Mouse (Mus musculus): ENCODE measurements around the gene Trim67. TPM values are rescaled to one million over a fixed set of nuclear protein-coding genes. Genes with fewer than 3 reads are reported as not detected.

Trim67 gene
- 0.46 and 1.4 TPM in 2 replicates for polyA plus RNA-seq (2016; fragmentation: Nextera tagmentation; extraction: Ambion mirVana)

GRCm38 (mm10) chr8:124792708-124793107 is at the start of gene Trim67:
Gene Trim67 (plus strand): TSS chr8:124793092.
- under 1% methylated on average over 39 of the region's 39 CpGs for WGBS
- H3K27me3 ChIP-seq (ENCODE audit: low read depth, poor library complexity, severe bottlenecking): peaks cover 85% of the 10 kb centered on the region
- H3K4me1 ChIP-seq: peaks cover 34% of the 10 kb centered on the region

GRCm38 (mm10) chr8:124746661-124747060 is 46.2 kb upstream of the Trim67 start:
- H3K27me3 ChIP-seq (ENCODE audit: low read depth, poor library complexity, severe bottlenecking): peaks cover 30% of the 10 kb centered on the region
- H3K4me1 ChIP-seq: peaks cover 17% of the 10 kb centered on the region
- no peak for DNase-seq (ENCODE audit: low spot score)
- H3K4me3 ChIP-seq: no peak overlapping the region
- no peaks in the 10 kb centered on the region for H3K9me3 ChIP-seq (replicated peaks)
- 75% methylated on average over 13 of the region's 13 CpGs for WGBS
- no peak overlapping the region for H3K27ac ChIP-seq (replicated peaks)
- peaks cover under 1% of the 10 kb centered on the region; the same call in 1 of the 2 replicates for H3K36me3 ChIP-seq

More at GRCm38 (mm10) chr8:124792708-124793107, at the start of gene Trim67:
- DNase-seq (ENCODE audit: low spot score): peak; percentile 88
- peak within 1 kb of the TSS; percentile 80 for H3K27ac ChIP-seq (replicated peaks)
- no peaks in the 10 kb centered on the region for H3K9me3 ChIP-seq (replicated peaks)
- H3K4me3 ChIP-seq: peak within 1 kb of the TSS; percentile 70
- no peaks in the 10 kb centered on the region for H3K36me3 ChIP-seq

GRCm38 (mm10) chr8:124751191-124751590 is 41.7 kb upstream of the Trim67 start:
- H3K27ac ChIP-seq (replicated peaks): no peak overlapping the region; the same call in 1 of the 2 replicates
- under 1% methylated on average over 31 of the region's 31 CpGs for WGBS

GRCm38 (mm10) chr8:124751709-124752173 is 41.2 kb upstream of the Trim67 start, which contains the start of gene Fam89a:
Gene Fam89a (minus strand): TSS chr8:124751832.
- H3K9me3 ChIP-seq (replicated peaks): no peaks in the 10 kb centered on the region
- no peak within 1 kb of the TSS; the same call in 1 of the 2 replicates for H3K27ac ChIP-seq (replicated peaks)
- H3K27me3 ChIP-seq (ENCODE audit: low read depth, poor library complexity, severe bottlenecking): peaks cover 73% of the 10 kb centered on the region
- DNase-seq (ENCODE audit: low spot score): peak; percentile 69
- peaks cover 33% of the 10 kb centered on the region for H3K4me1 ChIP-seq
- no peaks in the 10 kb centered on the region for H3K36me3 ChIP-seq
- WGBS: 0% methylated on average over 40 of the region's 41 CpGs
- peak within 1 kb of the TSS; percentile 65 for H3K4me3 ChIP-seq

More at GRCm38 (mm10) chr8:124751191-124751590, 41.7 kb upstream of the Trim67 start:
- peaks cover 72% of the 10 kb centered on the region for H3K27me3 ChIP-seq (ENCODE audit: low read depth, poor library complexity, severe bottlenecking)
- H3K9me3 ChIP-seq (replicated peaks): no peaks in the 10 kb centered on the region
- peak overlapping the region; percentile 65 for H3K4me3 ChIP-seq
- DNase-seq (ENCODE audit: low spot score): peak; percentile 39
- H3K4me1 ChIP-seq: peaks cover 32% of the 10 kb centered on the region
- H3K36me3 ChIP-seq: no peaks in the 10 kb centered on the region

GRCm38 (mm10) chr8:124752325-124752862 is 40.5 kb upstream of the Trim67 start:
- no peak for DNase-seq (ENCODE audit: low spot score)
- 28% methylated on average over 21 of the region's 21 CpGs for WGBS
- Histone ChIP-seq H3K27ac (replicated peaks) (no peak overlapping the region), H3K27me3 (ENCODE audit: low read depth, poor library complexity, severe bottlenecking) (peaks cover 73% of the 10 kb centered on the region), H3K9me3 (replicated peaks) (no peaks in the 10 kb centered on the region), H3K4me3 (peak overlapping the region; percentile 65), H3K36me3 (no peaks in the 10 kb centered on the region), H3K4me1 (peaks cover 38% of the 10 kb centered on the region)

- Histone ChIP-seq H3K9me3 (replicated peaks) (no peaks in the 10 kb centered on the region), H3K27ac (replicated peaks) (no peak overlapping the region), H3K4me1 (peaks cover 38% of the 10 kb centered on the region), H3K36me3 (no peaks in the 10 kb centered on the region), H3K4me3 (no peak overlapping the region), H3K27me3 (ENCODE audit: low read depth, poor library complexity, severe bottlenecking) (peaks cover 67% of the 10 kb centered on the region)
- DNase-seq (ENCODE audit: low spot score): peak; percentile 30
- 18% methylated on average over 11 of the region's 11 CpGs for WGBS
These were observed 38.6 kb upstream of the Trim67 start for GRCm38 (mm10) chr8:124754101-124754791.

GRCm38 (mm10) chr8:124754792-124755190 is 38.1 kb upstream of the Trim67 start:
- H3K9me3 ChIP-seq (replicated peaks): no peaks in the 10 kb centered on the region
- DNase-seq (ENCODE audit: low spot score): no peak
- H3K27me3 ChIP-seq (ENCODE audit: low read depth, poor library complexity, severe bottlenecking): peaks cover 62% of the 10 kb centered on the region
- no peak overlapping the region for H3K27ac ChIP-seq (replicated peaks)
- no peak overlapping the region for H3K4me3 ChIP-seq
- H3K36me3 ChIP-seq: no peaks in the 10 kb centered on the region
- H3K4me1 ChIP-seq: peaks cover 38% of the 10 kb centered on the region
- WGBS: 48% methylated on average over 4 of the region's 4 CpGs

DNA sequence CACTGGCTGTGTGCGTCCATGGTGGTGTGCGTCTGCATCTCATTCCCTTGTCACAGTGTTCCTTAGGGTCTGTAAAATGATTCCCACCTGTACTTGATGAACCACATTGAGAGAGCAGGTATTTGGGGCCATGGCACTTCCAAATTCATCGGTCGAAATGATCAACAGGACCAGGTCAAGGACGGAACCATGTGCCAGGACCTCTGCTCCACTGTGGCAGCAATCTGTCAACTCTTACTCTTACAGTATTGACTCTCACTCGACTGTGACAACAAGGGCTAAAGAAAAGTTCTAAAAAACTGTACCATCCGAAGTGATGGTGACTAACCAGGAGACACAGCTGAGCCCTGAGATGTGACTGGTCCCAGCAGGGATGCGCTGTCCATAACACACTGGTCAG is 37.4 kb upstream of the Trim67 start:
- no peak for DNase-seq (ENCODE audit: low spot score)
- Histone ChIP-seq H3K9me3 (replicated peaks) (no peaks in the 10 kb centered on the region), H3K27me3 (ENCODE audit: low read depth, poor library complexity, severe bottlenecking) (peaks cover 55% of the 10 kb centered on the region), H3K4me1 (peaks cover 38% of the 10 kb centered on the region), H3K27ac (replicated peaks) (no peak overlapping the region), H3K4me3 (no peak overlapping the region), H3K36me3 (no peaks in the 10 kb centered on the region)
- 81% methylated on average over 8 of the region's 8 CpGs for WGBS

DNA sequence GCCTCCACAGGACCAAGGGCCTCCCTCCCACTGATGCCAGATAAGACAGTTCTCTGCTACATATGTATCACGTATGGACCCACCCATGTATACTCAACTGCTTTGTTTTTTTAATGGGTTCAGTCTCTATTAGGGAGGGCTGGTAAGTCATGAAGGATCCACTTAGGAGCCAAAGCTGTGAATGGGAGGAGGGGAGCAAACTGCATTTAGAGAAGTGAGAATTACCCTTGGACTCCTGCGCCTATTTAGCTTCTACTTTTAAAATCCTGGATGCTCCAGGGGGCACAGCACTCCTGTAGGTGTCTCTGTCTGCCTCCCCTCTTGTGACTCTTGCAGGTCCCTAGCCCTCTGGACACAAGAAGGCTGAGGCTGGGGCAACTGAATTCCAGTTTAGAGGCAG is 36.7 kb upstream of the Trim67 start:
- Histone ChIP-seq H3K27me3 (ENCODE audit: low read depth, poor library complexity, severe bottlenecking) (peaks cover 48% of the 10 kb centered on the region), H3K27ac (replicated peaks) (no peak overlapping the region), H3K9me3 (replicated peaks) (no peaks in the 10 kb centered on the region), H3K4me1 (peaks cover 31% of the 10 kb centered on the region), H3K36me3 (no peaks in the 10 kb centered on the region), H3K4me3 (no peak overlapping the region)
- no peak for DNase-seq (ENCODE audit: low spot score)
- WGBS: 60% methylated on average over 2 of the region's 2 CpGs

DNA sequence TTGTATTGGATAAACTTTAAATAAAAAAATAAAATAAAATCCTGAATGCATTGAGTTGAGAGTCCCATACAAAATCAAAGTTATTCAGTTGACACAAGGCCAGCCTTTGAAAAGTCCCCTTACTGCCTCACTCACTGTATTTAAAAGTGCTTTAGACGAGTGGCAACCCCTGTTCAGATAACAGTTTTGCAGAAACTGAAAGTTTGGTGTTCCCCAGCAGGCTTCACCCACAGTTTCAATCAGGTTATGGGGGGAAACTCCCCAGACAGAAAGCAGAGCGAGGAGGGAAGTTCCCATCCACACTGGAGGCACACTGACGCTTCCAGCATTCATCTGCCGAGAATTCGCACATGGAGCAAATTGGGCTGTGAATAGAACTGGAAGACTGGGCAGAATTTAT is 36.3 kb upstream of the Trim67 start:
- Histone ChIP-seq H3K27ac (replicated peaks) (no peak overlapping the region), H3K4me1 (peaks cover 27% of the 10 kb centered on the region), H3K4me3 (no peak overlapping the region), H3K36me3 (no peaks in the 10 kb centered on the region), H3K27me3 (ENCODE audit: low read depth, poor library complexity, severe bottlenecking) (peaks cover 44% of the 10 kb centered on the region), H3K9me3 (replicated peaks) (no peaks in the 10 kb centered on the region)
- 70% methylated on average over 5 of the region's 5 CpGs for WGBS
- DNase-seq (ENCODE audit: low spot score): no peak

- no peak overlapping the region for H3K4me3 ChIP-seq
- 31% methylated on average over 3 of the region's 3 CpGs for WGBS
- H3K36me3 ChIP-seq: no peaks in the 10 kb centered on the region
- H3K27ac ChIP-seq (replicated peaks): no peak overlapping the region
- H3K9me3 ChIP-seq (replicated peaks): no peaks in the 10 kb centered on the region
- DNase-seq (ENCODE audit: low spot score): no peak
- H3K27me3 ChIP-seq (ENCODE audit: low read depth, poor library complexity, severe bottlenecking): peaks cover 24% of the 10 kb centered on the region
- H3K4me1 ChIP-seq: peaks cover 19% of the 10 kb centered on the region
These were observed 34.3 kb upstream of the Trim67 start for GRCm38 (mm10) chr8:124758544-124758943.

GRCm38 (mm10) chr8:124763061-124763460 is 29.8 kb upstream of the Trim67 start:
- Histone ChIP-seq H3K4me3 (no peak overlapping the region), H3K9me3 (replicated peaks) (no peaks in the 10 kb centered on the region), H3K36me3 (no peaks in the 10 kb centered on the region), H3K27me3 (ENCODE audit: low read depth, poor library complexity, severe bottlenecking) (no peaks in the 10 kb centered on the region), H3K27ac (replicated peaks) (no peak overlapping the region), H3K4me1 (no peaks in the 10 kb centered on the region)
- WGBS: 76% methylated on average over 7 of the region's 7 CpGs
- DNase-seq (ENCODE audit: low spot score): no peak

DNA sequence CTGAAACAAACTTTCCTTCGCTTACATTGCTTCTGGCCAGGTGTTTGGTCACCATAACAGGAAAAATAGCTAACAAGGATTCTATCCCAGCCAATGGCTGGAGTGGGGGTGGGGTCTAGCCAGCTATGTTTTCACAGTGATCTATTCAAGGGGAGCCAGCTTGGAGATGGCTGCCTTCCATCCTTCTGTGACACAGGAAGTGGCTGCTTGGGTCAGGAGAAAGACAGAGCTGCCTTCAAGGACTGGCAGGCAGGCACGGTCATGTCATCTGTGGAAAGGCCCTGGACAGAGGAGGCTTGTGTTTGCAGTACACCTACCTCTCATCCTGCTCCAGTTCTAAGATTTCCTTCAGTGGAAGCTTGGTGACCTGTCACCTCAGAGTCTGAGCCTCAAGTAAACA is 20.5 kb upstream of the Trim67 start:
- H3K9me3 ChIP-seq (replicated peaks): no peaks in the 10 kb centered on the region; the same call in 1 of the 2 replicates
- no peak overlapping the region for H3K4me3 ChIP-seq
- H3K27me3 ChIP-seq (ENCODE audit: low read depth, poor library complexity, severe bottlenecking): peaks cover 28% of the 10 kb centered on the region
- H3K4me1 ChIP-seq: 0 out of 2 replicates have a peak, but pooled peaks cover 3% of the 10 kb centered on the region
- no peak for DNase-seq (ENCODE audit: low spot score)
- WGBS: 73% methylated on average over 2 of the region's 2 CpGs
- H3K36me3 ChIP-seq: no peaks in the 10 kb centered on the region
- no peak overlapping the region for H3K27ac ChIP-seq (replicated peaks)

Measured in midbrain, embryonic 10.5 days (tissue).